Mouse (Mus musculus) forebrain, embryonic 11.5 days (tissue): ENCODE results near the gene Gm15446. TPM values are rescaled to one million over a fixed set of nuclear protein-coding genes. Genes with fewer than 3 reads are reported as not detected.
"Not testable (repeated sequence)": the region's sequence is repeated elsewhere in the genome, so short reads cannot be mapped to it uniquely, and the experiment has no call there.

Experiments
- ATAC-seq: fragments of 200-750 bp; cut with Nextera tagmentation; replicated peaks from 2 replicates; pipeline ENCODE4 v1.8.0; 2017; ENCODE audit warnings: moderate TSS enrichment; ENCODE audit not compliant: low FRiP score
- DNase-seq: peaks from one replicate; pipeline ENCODE4 v3.0.0-alpha.2; 2017; ENCODE audit warnings: low spot score
- H3K27ac ChIP-seq: fragments of 300-500 bp; sonication (generic); 2 replicates; pipeline ENCODE4 v1.5.1; 2014; ENCODE audit warnings: low read depth, low read length
- H3K27me3 ChIP-seq: fragments of 300-500 bp; sonication (generic); 2 replicates; pipeline ENCODE4 v1.6.1; 2014; ENCODE audit warnings: mild to moderate bottlenecking, low read length, mixed read lengths; ENCODE audit not compliant: control insufficient read depth, insufficient read depth
- H3K36me3 ChIP-seq: fragments of 300-500 bp; sonication (generic); 2 replicates; pipeline ENCODE4 v1.6.1; 2014; ENCODE audit warnings: mild to moderate bottlenecking, low read length, moderate library complexity, mixed read lengths; ENCODE audit not compliant: control insufficient read depth, insufficient read depth
- H3K4me1 ChIP-seq: fragments of 300-500 bp; sonication (generic); replicated peaks from 2 replicates; pipeline ENCODE4 v1.6.1; 2014; ENCODE audit warnings: low read length, mixed read lengths; ENCODE audit not compliant: control insufficient read depth, insufficient read depth
- H3K4me2 ChIP-seq: fragments of 300-500 bp; sonication (generic); 2 replicates; pipeline ENCODE4 v1.6.1; 2014; ENCODE audit warnings: low read depth, mild to moderate bottlenecking, low read length, moderate library complexity, mixed read lengths; ENCODE audit not compliant: severe bottlenecking
- H3K4me3 ChIP-seq: fragments of 300-500 bp; sonication (generic); 2 replicates; pipeline ENCODE4 v1.5.1; 2014; ENCODE audit warnings: low read depth, low read length
- H3K9ac ChIP-seq: fragments of 300-500 bp; sonication (generic); 2 replicates; pipeline ENCODE4 v1.6.1; 2014; ENCODE audit warnings: low read length
- H3K9me3 ChIP-seq: fragments of 300-500 bp; sonication (generic); 2 replicates; pipeline ENCODE4 v1.6.1; 2016; ENCODE audit warnings: low read length, mixed read lengths; ENCODE audit not compliant: control insufficient read depth
- WGBS: fragments of 180-500 bp; shearing (Covaris S2); extraction: QIAGEN DNeasy Blood & Tissue Kit; methylation state at CpG from one replicate; pipeline ENCODE4 v1.1.7; 2014; 5-methylcytosine and 5-hydroxymethylcytosine counted together
- polyA plus RNA-seq: library from polyadenylated mRNA; unstranded; fragments of >200 nt; fragmentation: Nextera tagmentation; extraction: Ambion mirVana; gene quantifications from 2 replicates; pipeline ENCODE4 v1.2.1, GENCODE M21; 2014

Gene Gm15446
- polyA plus RNA-seq: 0.68 and 1.1 TPM in 2 replicates

DNA sequence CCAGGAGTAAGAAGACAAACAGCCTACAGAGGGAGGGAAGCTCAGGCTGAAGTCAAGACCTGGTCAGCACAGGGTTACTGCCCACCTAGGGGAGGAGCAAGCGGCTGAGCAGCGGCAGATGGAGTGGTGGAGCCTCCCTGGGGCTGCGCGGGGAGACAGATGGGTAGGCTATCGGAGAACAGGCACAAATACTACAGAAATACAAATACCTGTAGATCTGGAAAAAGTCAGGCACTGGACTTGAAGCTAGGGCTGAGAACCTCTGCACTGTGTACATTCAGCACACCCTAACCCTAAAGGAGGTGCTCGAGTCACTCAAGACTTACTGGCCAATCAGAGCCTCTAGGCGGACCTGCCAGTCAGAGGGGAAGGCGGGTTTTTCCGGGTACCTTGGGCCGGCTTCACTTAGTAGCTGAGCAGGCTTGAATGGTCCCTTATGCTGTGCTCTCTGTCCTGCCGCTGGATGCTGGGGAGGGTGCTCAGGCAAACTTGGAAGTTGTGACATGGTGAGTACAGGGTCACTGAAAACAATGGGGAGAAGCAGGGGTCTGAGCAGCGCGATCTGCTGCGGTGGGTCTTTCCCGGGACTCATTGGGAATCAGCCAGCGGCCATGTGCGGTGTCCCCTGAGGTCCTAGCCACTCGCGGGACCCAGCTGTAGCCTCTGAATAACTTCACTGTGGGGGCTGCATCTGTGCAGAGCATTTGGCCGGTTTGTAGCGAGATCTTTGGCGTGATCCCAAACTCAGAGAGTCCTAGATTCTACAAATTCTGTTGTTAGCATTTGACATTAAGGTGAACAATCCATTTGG is at the start of gene Gm15446:
Gene Gm15446 (plus strand): TSS at position 140 of the 811 bp plus-strand sequence.
- DNase-seq (peak; percentile 85), ATAC-seq (peak; percentile 100)
- peak within 1 kb of the TSS; percentile 44 for H3K4me3 ChIP-seq
- not testable (repeated sequence) for H3K27ac ChIP-seq, H3K4me1 ChIP-seq, H3K27me3 ChIP-seq, H3K9me3 ChIP-seq, H3K36me3 ChIP-seq
- WGBS: under 1% methylated on average over 22 of the region's 22 CpGs
- H3K4me2 ChIP-seq: peak within 1 kb of the TSS; percentile 52
- peak within 1 kb of the TSS; percentile 57 for H3K9ac ChIP-seq

DNA sequence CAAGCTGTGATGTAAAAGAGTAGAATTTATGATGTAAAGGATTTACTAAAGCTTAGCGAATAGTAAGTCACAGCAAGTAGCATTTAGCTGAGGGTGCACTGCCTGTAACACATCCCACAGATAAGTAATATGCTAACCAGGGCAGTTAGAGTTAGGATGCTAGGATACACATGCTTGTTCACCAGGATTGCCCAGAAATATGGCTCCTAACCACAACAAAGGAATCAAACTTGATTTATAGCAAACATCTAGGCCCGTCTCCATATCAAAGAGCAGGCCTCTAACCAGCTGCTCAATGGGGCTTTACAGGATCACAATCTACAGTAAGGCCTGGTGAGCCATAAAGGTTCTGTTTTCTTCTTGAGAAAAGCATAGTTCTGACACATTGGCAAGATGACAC is 929 bp downstream of the Gm15446 start:
- H3K27me3 ChIP-seq, DNase-seq, H3K36me3 ChIP-seq, H3K4me1 ChIP-seq, H3K9me3 ChIP-seq, ATAC-seq, H3K27ac ChIP-seq: not testable (repeated sequence)
- H3K9ac ChIP-seq: peak overlapping the region; percentile 57
- 29% methylated on average over 2 of the region's 2 CpGs for WGBS
- H3K4me2 ChIP-seq: peak overlapping the region; percentile 52
- peak overlapping the region; percentile 44 for H3K4me3 ChIP-seq

DNA sequence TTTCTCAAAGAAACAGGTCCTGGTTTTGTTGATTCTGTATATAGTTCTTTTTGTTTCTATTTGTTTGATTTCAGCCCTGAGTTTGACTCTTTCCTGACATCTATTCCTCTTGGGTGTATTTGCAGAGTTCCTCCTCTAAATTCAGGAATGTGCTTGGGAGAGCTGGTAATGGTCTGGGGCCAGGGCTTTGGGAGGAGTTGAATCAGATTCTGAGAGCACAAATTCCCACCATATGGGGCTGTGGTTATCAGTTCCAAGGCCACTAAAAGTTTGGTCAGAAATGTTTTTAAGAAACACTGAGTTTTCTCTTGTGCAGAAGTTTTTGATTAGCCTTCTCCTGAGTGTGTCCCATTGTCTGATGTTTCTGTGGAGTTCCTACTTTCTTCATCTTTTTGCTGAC is 1.7 kb downstream of the Gm15446 start:
- Histone ChIP-seq H3K9ac (no peak overlapping the region), H3K4me3 (no peak overlapping the region), H3K27ac (no peak overlapping the region), H3K36me3 (no peaks in the 10 kb centered on the region), H3K9me3 (no peaks in the 10 kb centered on the region), H3K27me3 (no peaks in the 10 kb centered on the region), H3K4me1 (no peaks in the 10 kb centered on the region; the same call in 1 of the 2 replicates), H3K4me2 (no peak overlapping the region)
- DNase-seq (no peak), ATAC-seq (no peak)

DNA sequence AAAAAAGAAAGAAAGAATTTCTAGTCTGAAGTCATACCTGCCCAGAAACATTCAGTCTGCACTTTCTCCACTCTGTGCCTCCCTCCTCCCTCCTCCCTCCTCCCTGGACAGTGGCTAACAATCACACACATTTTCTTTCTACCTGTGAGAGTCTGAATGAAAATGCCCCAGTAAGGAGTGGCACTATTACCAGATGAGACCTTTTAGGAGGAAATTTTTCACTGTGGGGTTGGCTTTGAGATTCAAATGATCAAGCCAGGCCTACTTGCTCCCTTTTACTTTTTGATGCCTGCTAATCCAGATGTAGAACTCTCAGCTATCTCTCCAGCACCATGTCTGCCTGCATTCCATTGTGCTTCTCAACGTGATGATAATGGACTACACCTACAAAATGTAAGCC is 27.1 kb downstream of the Gm15446 start:
- H3K4me1 ChIP-seq: no peaks in the 10 kb centered on the region
- no peaks in the 10 kb centered on the region for H3K27me3 ChIP-seq
- no CpG with 5 or more reads among the region's 1 CpGs for WGBS
- H3K27ac ChIP-seq: no peak overlapping the region
- H3K36me3 ChIP-seq: no peaks in the 10 kb centered on the region
- H3K9me3 ChIP-seq: no peaks in the 10 kb centered on the region
- no peak overlapping the region for H3K4me3 ChIP-seq
- H3K4me2 ChIP-seq: no peak overlapping the region
- ATAC-seq (no peak), DNase-seq (no peak)
- H3K9ac ChIP-seq: no peak overlapping the region

DNA sequence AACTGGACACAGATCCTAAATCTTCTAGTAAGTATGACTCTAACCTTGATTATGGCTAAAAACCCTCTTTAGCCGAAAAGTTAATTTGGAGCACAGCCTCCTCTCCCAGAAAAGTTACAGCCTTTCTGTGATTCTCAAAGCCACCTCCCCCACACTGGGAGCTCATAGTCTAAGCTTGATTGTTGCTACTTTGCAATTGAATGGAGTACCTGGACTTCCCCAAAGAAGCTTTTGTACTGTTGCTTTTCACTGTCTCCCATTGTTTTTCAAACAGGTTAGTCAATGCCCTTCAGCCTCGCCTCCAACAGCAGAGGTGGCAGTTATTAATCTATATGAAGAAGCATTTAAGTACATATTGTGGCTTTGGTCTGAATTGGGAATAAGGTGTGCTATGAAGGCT is 57.5 kb downstream of the Gm15446 start:
- H3K4me3 ChIP-seq, DNase-seq, ATAC-seq, H3K27ac ChIP-seq, H3K4me2 ChIP-seq, H3K9me3 ChIP-seq, H3K4me1 ChIP-seq, H3K27me3 ChIP-seq, H3K36me3 ChIP-seq, H3K9ac ChIP-seq: not testable (repeated sequence)
- WGBS: no CpG with 5 or more reads among the region's 2 CpGs

Other genes with a start within 250 kb of the Gm15446 start
- 1.7 and 2.7 TPM in 2 replicates for gene 5430403G16Rik, start 232.4 kb upstream of the Gm15446 start, polyA plus RNA-seq
- 8.9 and 11.2 TPM in 2 replicates for gene 4930522L14Rik, start 171.5 kb upstream of the Gm15446 start, polyA plus RNA-seq
- 28.0 and 28.6 TPM in 2 replicates for gene Zfp932, start 73.1 kb downstream of the Gm15446 start, polyA plus RNA-seq
- 5.7 and 6.4 TPM in 2 replicates for gene Gm17655, start 149.1 kb downstream of the Gm15446 start, polyA plus RNA-seq
- gene Gm35315, start 171.0 kb downstream of the Gm15446 start, polyA plus RNA-seq: 1.3 and 2.7 TPM in 2 replicates
- 0.43 and 1.3 TPM in 2 replicates for gene Plcxd1, start 176.6 kb downstream of the Gm15446 start, polyA plus RNA-seq
- gene Gtpbp6, start 184.8 kb downstream of the Gm15446 start, polyA plus RNA-seq: 24.4 and 28.2 TPM in 2 replicates
- gene Zfp605, start 186.7 kb downstream of the Gm15446 start, polyA plus RNA-seq: 6.3 and 6.4 TPM in 2 replicates
- gene Chfr, start 212.4 kb downstream of the Gm15446 start, polyA plus RNA-seq: 64.1 and 69.2 TPM in 2 replicates